10 mouse cellular contexts compared by ENCODE assay signal in the genomic region with DNA sequence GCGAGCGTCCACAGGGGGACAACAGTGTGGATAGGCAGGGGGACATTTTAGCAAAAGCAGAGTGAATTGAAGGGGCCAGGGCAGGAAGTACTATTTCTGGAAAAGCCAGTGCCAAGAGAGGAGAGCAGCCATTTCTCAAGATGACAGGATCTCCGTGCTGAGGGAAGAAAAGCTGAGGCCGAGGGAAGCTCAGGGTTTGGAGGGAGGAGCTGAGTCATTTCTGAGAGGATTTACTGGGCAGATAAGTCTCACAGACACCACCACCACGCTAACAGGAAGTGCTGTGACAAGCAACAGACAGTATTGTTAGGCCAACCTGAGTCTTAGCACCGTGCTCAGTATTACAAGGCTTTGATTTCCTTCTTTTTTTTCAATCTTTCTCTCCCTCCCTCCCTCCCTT.
DNase-seq lines count a peak whose midpoint lies in the region; ATAC-seq lines count a peak whose summit lies in the region.
"Had no signal": no experiment of that assay in that cellular context is flagged by ENCODE, and none has a peak within 500 bp of the region (broad histone marks: within the 10 kb centered on the region; RNA-seq: fewer than 3 reads in every experiment).

No protein-coding gene starts in this region.

- peaks cover 27% of the 10 kb centered on the region for H3K4me1 ChIP-seq in heart, embryonic 12.5 days (replicated peaks)
- H3K4me1 ChIP-seq in hindbrain, embryonic 14.5 days (replicated peaks; ENCODE audit: control insufficient read depth, insufficient read depth, low read length) = peaks cover 8% of the 10 kb centered on the region; the same call in 1 of the 2 replicates
- H3K4me1 ChIP-seq in liver, embryonic 13.5 days (replicated peaks) = peaks cover 18% of the 10 kb centered on the region

- no peak for DNase-seq in heart, adult 9 months (ENCODE audit: low spot score in 2 of 2)
- peak; percentile 54 for DNase-seq in MN1 (ENCODE audit: low spot score)
- no peak for DNase-seq in hindbrain, embryonic 14.5 days (ENCODE audit: low spot score)
- no peak for DNase-seq in liver, embryonic 13.5 days
- no peak for DNase-seq in cerebellum, postnatal 10 days
- no peak for DNase-seq in spleen, adult 18-20 months
- DNase-seq: layer of hippocampus, adult 9-11 months had no signal

- WGBS in heart, embryonic 12.5 days = 19% methylated on average over 6 of the region's 6 CpGs
- WGBS in hindbrain, embryonic 14.5 days = 54% methylated on average over 6 of the region's 6 CpGs
- 7% methylated on average over 6 of the region's 6 CpGs for WGBS in liver, embryonic 13.5 days (ENCODE audit: insufficient replicate concordance)

- H3K9me3 ChIP-seq in heart, embryonic 12.5 days (replicated peaks) = peaks cover 4% of the 10 kb centered on the region
- H3K9me3 ChIP-seq in hindbrain, embryonic 14.5 days (ENCODE audit: control insufficient read depth, low read length) = no peaks in the 10 kb centered on the region
- H3K9me3 ChIP-seq in liver, embryonic 13.5 days (replicated peaks) = no peaks in the 10 kb centered on the region

- peak overlapping the region; percentile 28; the same call in 1 of the 2 replicates for H3K4me2 ChIP-seq in heart, embryonic 12.5 days
- no peak overlapping the region for H3K4me2 ChIP-seq in hindbrain, embryonic 14.5 days (replicated peaks)
- H3K4me2 ChIP-seq in liver, embryonic 13.5 days = no peak overlapping the region

- H3K4me3 ChIP-seq in heart, embryonic 12.5 days = no peak overlapping the region
- no peak overlapping the region for H3K4me3 ChIP-seq in hindbrain, embryonic 14.5 days (replicated peaks; ENCODE audit: low read length)
- H3K4me3 ChIP-seq in liver, embryonic 13.5 days (replicated peaks) = no peak overlapping the region

- H3K9ac ChIP-seq in heart, embryonic 12.5 days = no peak overlapping the region; the same call in 1 of the 2 replicates
- H3K9ac ChIP-seq in hindbrain, embryonic 14.5 days = no peak overlapping the region
- H3K9ac ChIP-seq in liver, embryonic 13.5 days = no peak overlapping the region

- peak; percentile 54 for ATAC-seq in heart, embryonic 12.5 days (ENCODE audit: insufficient number of reproducible peaks, low FRiP score)
- no peak for ATAC-seq in hindbrain, embryonic 14.5 days (ENCODE audit: low FRiP score)
- ATAC-seq in liver, embryonic 13.5 days (ENCODE audit: low read depth) = no peak
- ATAC-seq in frontal cortex, adult (ENCODE audit: low TSS enrichment) = no peak

- no peaks in the 10 kb centered on the region for H3K27me3 ChIP-seq in heart, embryonic 12.5 days (replicated peaks)
- H3K27me3 ChIP-seq in hindbrain, embryonic 14.5 days (ENCODE audit: control insufficient read depth, insufficient read depth, low read length) = no peaks in the 10 kb centered on the region; the same call in 1 of the 2 replicates
- H3K27me3 ChIP-seq in liver, embryonic 13.5 days = no peaks in the 10 kb centered on the region

- peak overlapping the region; percentile 90 for H3K27ac ChIP-seq in heart, embryonic 12.5 days (ENCODE audit: poor library complexity, severe bottlenecking)
- peak overlapping the region; percentile 41; the same call in 1 of the 2 replicates for H3K27ac ChIP-seq in hindbrain, embryonic 14.5 days
- H3K27ac ChIP-seq in liver, embryonic 13.5 days = peak overlapping the region; percentile 58

- H3K36me3 ChIP-seq in heart, embryonic 12.5 days = peaks cover 11% of the 10 kb centered on the region
- H3K36me3 ChIP-seq in hindbrain, embryonic 14.5 days (replicated peaks; ENCODE audit: control insufficient read depth, insufficient read depth) = peaks cover 5% of the 10 kb centered on the region; the same call in 1 of the 2 replicates
- H3K36me3 ChIP-seq in liver, embryonic 13.5 days = no peaks in the 10 kb centered on the region
- H3K36me3 ChIP-seq: G1E had no signal
